Mouse (Mus musculus) neural tube, embryonic 15.5 days (tissue): ENCODE data around the gene Dach1. TPM values are rescaled to one million over a fixed set of nuclear protein-coding genes. Genes with fewer than 3 reads are reported as not detected.
A peak's percentile ranks its signal among the peaks of the same experiment; 100 is the strongest.

Source experiments
- ATAC-seq: fragments of 200-750 bp; cut with Nextera tagmentation; 2 replicates; pipeline ENCODE4 v1.8.0; 2017; ENCODE audit warnings: mild to moderate bottlenecking, moderate TSS enrichment, moderate library complexity; ENCODE audit not compliant: low FRiP score
- H3K27ac ChIP-seq: fragments of 300-500 bp; sonication (generic); replicated peaks from 2 replicates; pipeline ENCODE4 v1.5.1; 2015; ENCODE audit warnings: mild to moderate bottlenecking, inconsistent platforms
- H3K27me3 ChIP-seq: fragments of 300-500 bp; sonication (generic); replicated peaks from 2 replicates; pipeline ENCODE4 v1.6.1; 2015; ENCODE audit warnings: inconsistent platforms
- H3K36me3 ChIP-seq: fragments of 300-500 bp; sonication (generic); 2 replicates; pipeline ENCODE4 v1.6.1; 2015; ENCODE audit warnings: inconsistent platforms
- H3K4me1 ChIP-seq: fragments of 300-500 bp; sonication (generic); 2 replicates; pipeline ENCODE4 v1.6.1; 2015; ENCODE audit warnings: inconsistent platforms
- H3K4me2 ChIP-seq: fragments of 300-500 bp; sonication (generic); 2 replicates; pipeline ENCODE4 v1.6.1; 2015; ENCODE audit warnings: inconsistent platforms, mild to moderate bottlenecking, moderate library complexity
- H3K4me3 ChIP-seq: fragments of 300-500 bp; sonication (generic); replicated peaks from 2 replicates; pipeline ENCODE4 v1.5.1; 2015; ENCODE audit warnings: mild to moderate bottlenecking, inconsistent platforms
- H3K9ac ChIP-seq: fragments of 300-500 bp; sonication (generic); replicated peaks from 2 replicates; pipeline ENCODE4 v1.6.1; 2015; ENCODE audit warnings: mild to moderate bottlenecking, inconsistent platforms
- H3K9me3 ChIP-seq: fragments of 300-500 bp; sonication (generic); replicated peaks from 2 replicates; pipeline ENCODE4 v1.6.1; 2016; ENCODE audit warnings: inconsistent platforms
- WGBS: fragments of 180-500 bp; shearing (Covaris S2); methylation state at CpG from one replicate; pipeline ENCODE4 v1.1.7; 2015; ENCODE audit warnings: mixed read lengths; 5-methylcytosine and 5-hydroxymethylcytosine counted together
- polyA plus RNA-seq: library from polyadenylated mRNA; unstranded; fragments of >200 nt; fragmentation: Nextera tagmentation; extraction: Ambion mirVana; gene quantifications from 2 replicates; pipeline ENCODE4 v1.2.1, GENCODE M21; 2015

The Dach1 gene
- polyA plus RNA-seq, 1 experiment from 2014 or later, result 14.9 TPM

- no peak overlapping the region for H3K27ac ChIP-seq
- no peak overlapping the region for H3K4me3 ChIP-seq
- no peaks in the 10 kb centered on the region for H3K27me3 ChIP-seq
- no peak; the same call in 1 of the 2 replicates for ATAC-seq
- H3K4me2 ChIP-seq, result no peak overlapping the region
- H3K4me1 ChIP-seq, result peaks cover 6% of the 10 kb centered on the region; the same call in 1 of the 2 replicates
- H3K9me3 ChIP-seq, result no peaks in the 10 kb centered on the region
- no peaks in the 10 kb centered on the region for H3K36me3 ChIP-seq
- H3K9ac ChIP-seq, result no peak overlapping the region
These were observed 63.4 kb downstream of the Dach1 start for GRCm38 (mm10) chr14:98106208-98106607.

DNA sequence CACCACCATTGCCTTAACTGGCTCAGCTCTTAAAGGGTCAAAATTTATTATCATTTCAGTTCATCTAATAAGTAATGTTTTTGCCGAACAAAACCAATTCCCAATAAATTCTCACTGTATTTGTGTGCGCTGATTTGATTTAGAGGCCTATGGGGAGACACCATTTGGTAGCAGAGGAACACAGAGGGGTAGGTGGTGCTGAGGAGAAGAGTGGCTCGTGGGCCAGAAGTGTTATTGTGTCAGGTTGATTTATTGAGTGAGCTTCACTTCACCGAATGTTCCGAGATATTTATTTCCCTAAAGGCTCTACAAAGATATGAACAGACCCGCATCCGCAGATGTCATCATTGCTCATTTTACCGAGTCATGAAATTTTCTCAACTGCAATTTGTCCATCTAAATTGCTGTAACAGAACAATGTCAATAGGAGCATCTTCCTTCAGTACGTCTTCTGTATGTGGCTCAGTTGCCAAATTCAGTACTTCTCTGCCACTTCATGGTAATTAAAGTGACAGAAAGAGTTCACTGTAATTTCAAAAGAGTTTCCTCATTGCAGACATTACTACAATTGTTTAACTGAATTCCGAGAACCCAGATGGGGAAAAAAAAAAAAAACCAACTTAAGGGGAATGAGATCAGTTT, 65.1 kb downstream of the Dach1 start:
- Histone ChIP-seq H3K4me1 (peaks cover 6% of the 10 kb centered on the region; the same call in 1 of the 2 replicates), H3K4me2 (no peak overlapping the region), H3K27me3 (no peaks in the 10 kb centered on the region), H3K9me3 (no peaks in the 10 kb centered on the region), H3K4me3 (no peak overlapping the region), H3K9ac (no peak overlapping the region), H3K36me3 (no peaks in the 10 kb centered on the region), H3K27ac (0 out of 2 replicates have a peak overlapping the region, but pooled peaks have one; percentile 23)
- 23% methylated on average over 10 of the region's 10 CpGs for WGBS
- ATAC-seq, result no peak

DNA sequence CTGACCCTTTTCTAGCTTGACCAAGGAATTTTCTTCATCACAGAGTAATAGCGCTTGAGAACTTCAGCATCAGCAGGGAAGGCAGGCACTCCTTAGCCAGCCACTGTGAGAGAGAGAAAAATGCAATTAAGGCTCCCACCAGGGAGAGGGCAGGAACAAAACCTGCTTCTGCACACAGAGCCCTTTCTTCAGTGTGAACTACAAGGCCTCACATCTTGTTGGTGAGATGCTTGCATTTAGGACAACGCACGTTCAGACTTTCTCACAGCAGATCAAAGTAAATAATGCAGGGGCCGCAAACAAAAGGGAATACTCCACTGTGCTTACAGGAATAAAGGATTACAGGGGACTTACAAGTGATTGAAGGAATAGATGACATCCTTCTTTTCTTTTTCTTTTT, 74.3 kb downstream of the Dach1 start:
- H3K4me1 ChIP-seq, result peaks cover 3% of the 10 kb centered on the region; the same call in 1 of the 2 replicates
- H3K9me3 ChIP-seq, result no peaks in the 10 kb centered on the region
- H3K9ac ChIP-seq, result no peak overlapping the region
- no peak overlapping the region for H3K27ac ChIP-seq
- no peaks in the 10 kb centered on the region for H3K36me3 ChIP-seq
- H3K4me2 ChIP-seq, result no peak overlapping the region
- H3K4me3 ChIP-seq, result no peak overlapping the region
- ATAC-seq, result no peak
- WGBS, result 27% methylated on average over 4 of the region's 4 CpGs
- no peaks in the 10 kb centered on the region for H3K27me3 ChIP-seq

- Histone ChIP-seq H3K4me1 (no peaks in the 10 kb centered on the region), H3K27ac (no peak overlapping the region), H3K27me3 (no peaks in the 10 kb centered on the region), H3K9ac (no peak overlapping the region), H3K4me2 (no peak overlapping the region), H3K4me3 (no peak overlapping the region), H3K9me3 (no peaks in the 10 kb centered on the region), H3K36me3 (no peaks in the 10 kb centered on the region)
- WGBS, result 95% methylated on average over 2 of the region's 2 CpGs
- no peak for ATAC-seq
These were observed 80.3 kb downstream of the Dach1 start for GRCm38 (mm10) chr14:98089246-98089645.

- WGBS, result 76% methylated on average over 2 of the region's 2 CpGs
These were observed 82.2 kb downstream of the Dach1 start for GRCm38 (mm10) chr14:98087355-98087754.

GRCm38 (mm10) chr14:98086794-98087193, 82.8 kb downstream of the Dach1 start:
- no peak for ATAC-seq
- 93% methylated on average over 4 of the region's 4 CpGs for WGBS

More at GRCm38 (mm10) chr14:98087355-98087754, 82.2 kb downstream of the Dach1 start:
- Histone ChIP-seq H3K4me3 (no peak overlapping the region), H3K27ac (no peak overlapping the region), H3K27me3 (no peaks in the 10 kb centered on the region), H3K36me3 (no peaks in the 10 kb centered on the region), H3K4me2 (no peak overlapping the region), H3K4me1 (no peaks in the 10 kb centered on the region), H3K9ac (no peak overlapping the region), H3K9me3 (no peaks in the 10 kb centered on the region)
- no peak for ATAC-seq

GRCm38 (mm10) chr14:98085141-98085540, 84.4 kb downstream of the Dach1 start:
- H3K9ac ChIP-seq, result no peak overlapping the region
- H3K4me3 ChIP-seq, result no peak overlapping the region
- no peak overlapping the region for H3K27ac ChIP-seq
- H3K4me2 ChIP-seq, result no peak overlapping the region
- 61% methylated on average over 5 of the region's 5 CpGs for WGBS
- no peaks in the 10 kb centered on the region for H3K36me3 ChIP-seq
- ATAC-seq, result no peak
- no peaks in the 10 kb centered on the region for H3K4me1 ChIP-seq
- no peaks in the 10 kb centered on the region for H3K9me3 ChIP-seq
- H3K27me3 ChIP-seq, result no peaks in the 10 kb centered on the region

More at GRCm38 (mm10) chr14:98086794-98087193, 82.8 kb downstream of the Dach1 start:
- Histone ChIP-seq H3K27ac (no peak overlapping the region), H3K4me2 (no peak overlapping the region), H3K9ac (no peak overlapping the region), H3K27me3 (no peaks in the 10 kb centered on the region), H3K4me1 (no peaks in the 10 kb centered on the region), H3K9me3 (no peaks in the 10 kb centered on the region), H3K4me3 (no peak overlapping the region), H3K36me3 (no peaks in the 10 kb centered on the region)

- Histone ChIP-seq H3K4me3 (no peak overlapping the region), H3K36me3 (no peaks in the 10 kb centered on the region), H3K4me1 (no peaks in the 10 kb centered on the region), H3K27me3 (no peaks in the 10 kb centered on the region), H3K4me2 (no peak overlapping the region), H3K9me3 (no peaks in the 10 kb centered on the region), H3K9ac (no peak overlapping the region), H3K27ac (no peak overlapping the region)
- no peak for ATAC-seq
- WGBS, result 75% methylated on average over 1 of the region's 1 CpGs
These were observed 84.8 kb downstream of the Dach1 start for GRCm38 (mm10) chr14:98084720-98085119.

GRCm38 (mm10) chr14:98083419-98083818, 86.1 kb downstream of the Dach1 start:
- H3K4me2 ChIP-seq, result no peak overlapping the region
- 20% methylated on average over 1 of the region's 1 CpGs for WGBS

GRCm38 (mm10) chr14:98080014-98080413, 89.6 kb downstream of the Dach1 start:
- no peak overlapping the region for H3K4me3 ChIP-seq
- no peak overlapping the region for H3K27ac ChIP-seq
- no peak overlapping the region for H3K4me2 ChIP-seq
- ATAC-seq, result no peak
- no peaks in the 10 kb centered on the region for H3K4me1 ChIP-seq
- 67% methylated on average over 6 of the region's 6 CpGs for WGBS
- H3K36me3 ChIP-seq, result no peaks in the 10 kb centered on the region
- no peaks in the 10 kb centered on the region for H3K9me3 ChIP-seq
- no peaks in the 10 kb centered on the region for H3K27me3 ChIP-seq
- H3K9ac ChIP-seq, result no peak overlapping the region

More at GRCm38 (mm10) chr14:98083419-98083818, 86.1 kb downstream of the Dach1 start:
- no peak overlapping the region for H3K27ac ChIP-seq
- H3K4me3 ChIP-seq, result no peak overlapping the region
- no peak for ATAC-seq
- H3K9ac ChIP-seq, result no peak overlapping the region
- H3K36me3 ChIP-seq, result no peaks in the 10 kb centered on the region
- H3K27me3 ChIP-seq, result no peaks in the 10 kb centered on the region
- no peaks in the 10 kb centered on the region for H3K9me3 ChIP-seq
- H3K4me1 ChIP-seq, result no peaks in the 10 kb centered on the region

DNA sequence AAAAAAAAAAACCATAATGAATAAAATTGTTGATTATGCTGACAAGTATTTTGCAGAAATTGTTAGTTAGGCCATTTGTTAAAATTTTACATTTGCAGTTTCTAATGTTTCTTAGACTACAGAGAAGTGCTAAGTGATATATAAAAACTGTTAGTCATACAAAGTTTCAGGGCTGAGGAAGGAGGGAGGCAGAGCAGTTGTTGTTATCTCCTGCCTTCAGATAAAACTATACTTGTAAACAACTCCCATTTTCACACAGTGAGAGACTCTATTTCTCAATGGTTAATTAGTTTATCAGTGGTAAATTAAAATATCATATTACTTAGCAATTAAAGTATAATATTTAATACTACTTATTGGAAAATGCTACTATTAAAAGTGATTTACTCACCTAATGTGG, 91.6 kb downstream of the Dach1 start:
- no peak for ATAC-seq
- Histone ChIP-seq H3K4me1 (peaks cover 8% of the 10 kb centered on the region), H3K9ac (no peak overlapping the region)

DNA sequence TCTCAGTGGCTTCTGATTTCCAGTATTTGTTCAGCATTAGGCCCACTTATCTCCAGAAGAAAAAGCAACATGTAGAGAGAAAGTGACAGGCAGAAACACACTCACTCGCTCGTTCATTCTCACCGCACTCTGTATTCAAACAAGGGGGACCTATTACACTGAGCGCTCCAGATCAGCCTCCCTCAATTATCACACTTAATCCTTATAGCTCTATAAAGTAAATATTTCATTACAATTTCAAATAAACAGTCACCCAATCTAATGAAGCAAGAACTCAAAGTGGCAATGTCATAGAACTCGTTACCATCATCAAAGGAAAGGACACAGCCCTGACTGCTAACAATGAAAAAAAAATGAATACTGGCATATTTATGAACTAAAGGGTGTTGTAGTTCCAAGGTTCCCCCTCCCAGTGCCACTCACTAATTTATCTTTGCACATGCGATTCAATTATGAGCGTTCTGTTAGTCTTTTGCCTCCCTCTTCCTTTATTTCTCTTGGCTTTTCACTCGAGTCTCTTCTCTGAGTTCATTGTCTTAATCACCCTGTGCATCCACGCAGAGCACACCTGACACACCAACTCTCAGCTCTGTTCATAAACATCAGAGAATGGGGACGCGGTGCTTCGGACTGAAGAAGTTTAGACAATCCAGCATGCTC, 96.0 kb downstream of the Dach1 start:
- H3K4me1 ChIP-seq, result peaks cover 21% of the 10 kb centered on the region
- H3K27me3 ChIP-seq, result no peaks in the 10 kb centered on the region
- ATAC-seq, result peak; percentile 51; the same call in 1 of the 2 replicates
- 31% methylated on average over 12 of the region's 12 CpGs for WGBS
- H3K9me3 ChIP-seq, result no peaks in the 10 kb centered on the region
- 0 out of 2 replicates have a peak overlapping the region, but pooled peaks have one; percentile 17 for H3K9ac ChIP-seq
- H3K4me2 ChIP-seq, result peak overlapping the region; percentile 51
- peak overlapping the region; percentile 45; the same call in 1 of the 2 replicates for H3K27ac ChIP-seq
- no peaks in the 10 kb centered on the region for H3K36me3 ChIP-seq
- H3K4me3 ChIP-seq, result peak overlapping the region; percentile 19

More for the DNA sequence above, 91.6 kb downstream of the Dach1 start:
- Histone ChIP-seq H3K4me2 (no peak overlapping the region), H3K27ac (no peak overlapping the region), H3K9me3 (no peaks in the 10 kb centered on the region), H3K4me3 (no peak overlapping the region), H3K36me3 (no peaks in the 10 kb centered on the region), H3K27me3 (no peaks in the 10 kb centered on the region)
